Mouse (Mus musculus) embryonic facial prominence, embryonic 11.5 days (tissue): ENCODE data around the gene Arv1. TPM values are rescaled to one million over a fixed set of nuclear protein-coding genes. Genes with fewer than 3 reads are reported as not detected.

Experiments used
- ATAC-seq: fragments of 200-750 bp; cut with Nextera tagmentation; replicated peaks from 2 replicates; pipeline ENCODE4 v1.8.0; 2017; ENCODE audit warnings: low read depth; ENCODE audit not compliant: insufficient number of reproducible peaks, low FRiP score, low TSS enrichment
- DNase-seq: peaks from one replicate; pipeline ENCODE4 v3.0.0-alpha.2; 2015; ENCODE audit warnings: low spot score
- H3K27ac ChIP-seq: fragments of 300-500 bp; sonication (generic); replicated peaks from 2 replicates; pipeline ENCODE4 v1.5.1; 2014; ENCODE audit warnings: mild to moderate bottlenecking, low read depth, low read length, control low read depth
- H3K27me3 ChIP-seq: fragments of 300-500 bp; sonication (generic); 2 replicates; pipeline ENCODE4 v1.6.1; 2014; ENCODE audit warnings: mild to moderate bottlenecking, low read length, moderate library complexity, mixed read lengths; ENCODE audit not compliant: control insufficient read depth, insufficient read depth
- H3K36me3 ChIP-seq: fragments of 300-500 bp; sonication (generic); replicated peaks from 2 replicates; pipeline ENCODE4 v1.6.1; 2014; ENCODE audit warnings: low read depth, mild to moderate bottlenecking, low read length, moderate library complexity, mixed read lengths; ENCODE audit not compliant: control insufficient read depth, insufficient read depth
- H3K4me1 ChIP-seq: fragments of 300-500 bp; sonication (generic); 2 replicates; pipeline ENCODE4 v1.6.1; 2014; ENCODE audit warnings: low read length, mixed read lengths; ENCODE audit not compliant: control insufficient read depth, insufficient read depth
- H3K4me2 ChIP-seq: fragments of 300-500 bp; sonication (generic); 2 replicates; pipeline ENCODE4 v1.6.1; 2014; ENCODE audit warnings: low read depth, mild to moderate bottlenecking, control low read depth, low read length, moderate library complexity
- H3K4me3 ChIP-seq: fragments of 300-500 bp; sonication (generic); 2 replicates; pipeline ENCODE4 v1.5.1; 2014; ENCODE audit warnings: low read depth, low read length, control low read depth
- H3K9ac ChIP-seq: fragments of 300-500 bp; sonication (generic); replicated peaks from 2 replicates; pipeline ENCODE4 v1.6.1; 2014; ENCODE audit warnings: mild to moderate bottlenecking, control low read depth, low read length
- H3K9me3 ChIP-seq: fragments of 300-500 bp; sonication (generic); replicated peaks from 2 replicates; pipeline ENCODE4 v1.6.1; 2016; ENCODE audit warnings: mild to moderate bottlenecking, low read length, inconsistent platforms, mixed read lengths; ENCODE audit not compliant: control insufficient read depth
- WGBS: fragments of 180-500 bp; shearing (Covaris S2); extraction: QIAGEN DNeasy Blood & Tissue Kit; methylation state at CpG from one replicate; pipeline ENCODE4 v1.1.7; 2014; 5-methylcytosine and 5-hydroxymethylcytosine counted together
- polyA plus RNA-seq: library from polyadenylated mRNA; unstranded; fragments of >200 nt; fragmentation: Nextera tagmentation; extraction: Ambion mirVana; gene quantifications from 2 replicates; pipeline ENCODE4 v1.2.1, GENCODE M21; 2014

Gene Arv1
- polyA plus RNA-seq, 1 experiment from 2014 or later = 25.7 TPM

GRCm38 (mm10) chr8:124735371-124735911, 13.5 kb downstream of the Arv1 start:
- Histone ChIP-seq H3K36me3 (peaks cover 25% of the 10 kb centered on the region), H3K9me3 (no peaks in the 10 kb centered on the region), H3K4me1 (no peaks in the 10 kb centered on the region), H3K4me2 (no peak overlapping the region), H3K27me3 (no peaks in the 10 kb centered on the region), H3K27ac (no peak overlapping the region), H3K9ac (no peak overlapping the region), H3K4me3 (no peak overlapping the region)
- ATAC-seq = no peak
- WGBS = 66% methylated on average over 3 of the region's 3 CpGs
- no peak for DNase-seq

- 80% methylated on average over 1 of the region's 1 CpGs for WGBS
- Histone ChIP-seq H3K9me3 (no peaks in the 10 kb centered on the region), H3K4me2 (no peak overlapping the region), H3K4me3 (no peak overlapping the region), H3K4me1 (no peaks in the 10 kb centered on the region), H3K27ac (no peak overlapping the region), H3K9ac (no peak overlapping the region), H3K36me3 (peaks cover under 1% of the 10 kb centered on the region; the same call in 1 of the 2 replicates), H3K27me3 (no peaks in the 10 kb centered on the region)
- DNase-seq = peak; percentile 44
- ATAC-seq = no peak
Measured at GRCm38 (mm10) chr8:124739268-124739667, 17.3 kb downstream of the Arv1 start.

- Histone ChIP-seq H3K4me3 (no peak overlapping the region), H3K4me1 (peaks cover 7% of the 10 kb centered on the region; the same call in 1 of the 2 replicates), H3K9me3 (no peaks in the 10 kb centered on the region), H3K27ac (no peak overlapping the region), H3K36me3 (no peaks in the 10 kb centered on the region), H3K9ac (no peak overlapping the region), H3K4me2 (no peak overlapping the region), H3K27me3 (peaks cover 15% of the 10 kb centered on the region)
- DNase-seq (no peak), ATAC-seq (no peak)
- whole genome bisulfite sequencing = 66% methylated on average over 13 of the region's 13 CpGs
Measured at GRCm38 (mm10) chr8:124746661-124747060, 24.7 kb downstream of the Arv1 start.

GRCm38 (mm10) chr8:124751191-124751590, 29.3 kb downstream of the Arv1 start:
- WGBS = under 1% methylated on average over 30 of the region's 31 CpGs
- no peaks in the 10 kb centered on the region for H3K36me3 ChIP-seq
- peaks cover 26% of the 10 kb centered on the region for H3K27me3 ChIP-seq
- peak overlapping the region; percentile 46 for H3K4me3 ChIP-seq
- ATAC-seq (0 out of 2 replicates have a peak, but pooled peaks have one; percentile 16), DNase-seq (peak; percentile 28)
- H3K27ac ChIP-seq = no peak overlapping the region
- H3K9me3 ChIP-seq = no peaks in the 10 kb centered on the region
- peak overlapping the region; percentile 64 for H3K4me2 ChIP-seq
- H3K4me1 ChIP-seq = peaks cover 7% of the 10 kb centered on the region; the same call in 1 of the 2 replicates
- H3K9ac ChIP-seq = peak overlapping the region; percentile 56

- H3K4me3 ChIP-seq = peak within 1 kb of the TSS; percentile 46
- peak within 1 kb of the TSS; percentile 56 for H3K9ac ChIP-seq
- peak within 1 kb of the TSS; percentile 64 for H3K4me2 ChIP-seq
- peak; percentile 86 for ATAC-seq
- WGBS = 1% methylated on average over 40 of the region's 41 CpGs
- no peak within 1 kb of the TSS for H3K27ac ChIP-seq
- no peaks in the 10 kb centered on the region for H3K9me3 ChIP-seq
- peaks cover 7% of the 10 kb centered on the region; the same call in 1 of the 2 replicates for H3K4me1 ChIP-seq
- no peaks in the 10 kb centered on the region for H3K36me3 ChIP-seq
- DNase-seq = peak; percentile 73
- peaks cover 26% of the 10 kb centered on the region for H3K27me3 ChIP-seq
Measured at GRCm38 (mm10) chr8:124751709-124752173, 29.8 kb downstream of the Arv1 start, which contains the start of gene Fam89a. Fam89a (minus strand) TSS chr8:124751832.

GRCm38 (mm10) chr8:124752325-124752862, 30.5 kb downstream of the Arv1 start:
- H3K4me3 ChIP-seq = no peak overlapping the region
- no peak overlapping the region for H3K4me2 ChIP-seq
- H3K27me3 ChIP-seq = peaks cover 26% of the 10 kb centered on the region
- H3K4me1 ChIP-seq = peaks cover 7% of the 10 kb centered on the region; the same call in 1 of the 2 replicates
- H3K36me3 ChIP-seq = no peaks in the 10 kb centered on the region
- no peak overlapping the region for H3K27ac ChIP-seq
- DNase-seq (no peak), ATAC-seq (no peak)
- H3K9me3 ChIP-seq = no peaks in the 10 kb centered on the region
- 31% methylated on average over 21 of the region's 21 CpGs for WGBS
- H3K9ac ChIP-seq = no peak overlapping the region

- Histone ChIP-seq H3K9ac (no peak overlapping the region), H3K4me1 (peaks cover 7% of the 10 kb centered on the region; the same call in 1 of the 2 replicates), H3K9me3 (no peaks in the 10 kb centered on the region), H3K4me2 (no peak overlapping the region), H3K27ac (no peak overlapping the region), H3K4me3 (no peak overlapping the region), H3K36me3 (no peaks in the 10 kb centered on the region), H3K27me3 (peaks cover 26% of the 10 kb centered on the region)
- ATAC-seq (no peak), DNase-seq (no peak)
- 15% methylated on average over 11 of the region's 11 CpGs for WGBS
Measured at GRCm38 (mm10) chr8:124754101-124754791, 32.3 kb downstream of the Arv1 start.

- no peak overlapping the region for H3K4me2 ChIP-seq
- no peak overlapping the region for H3K9ac ChIP-seq
- H3K36me3 ChIP-seq = no peaks in the 10 kb centered on the region
- no peaks in the 10 kb centered on the region for H3K9me3 ChIP-seq
- ATAC-seq = no peak
- 36% methylated on average over 4 of the region's 4 CpGs for WGBS
- no peak for DNase-seq
- H3K27me3 ChIP-seq = peaks cover 26% of the 10 kb centered on the region
- H3K27ac ChIP-seq = no peak overlapping the region
- H3K4me3 ChIP-seq = no peak overlapping the region
- peaks cover 7% of the 10 kb centered on the region; the same call in 1 of the 2 replicates for H3K4me1 ChIP-seq
Measured at GRCm38 (mm10) chr8:124754792-124755190, 32.9 kb downstream of the Arv1 start.
